Mouse (Mus musculus) CD8-positive naive resting alpha-beta T cell, adult 2 months (primary cell): ENCODE data around the gene Sult3a2.
"Not testable (repeated sequence)": the region's sequence is repeated elsewhere in the genome, so short reads cannot be mapped to it uniquely, and the experiment has no call there.

Experiments
- DNase-seq, 2 experiments: peaks; one replicate each; pipeline ENCODE4 v3.0.0; 2022; ENCODE audit warnings: low read depth in 2 of 2, low spot score in 2 of 2

The Sult3a2 gene

GRCm38 (mm10) chr10:33786604-33787003 lies at the start of gene Sult3a2:
Gene Sult3a2, minus strand, starts transcription at chr10:33786704.
- DNase-seq: no peak

DNA sequence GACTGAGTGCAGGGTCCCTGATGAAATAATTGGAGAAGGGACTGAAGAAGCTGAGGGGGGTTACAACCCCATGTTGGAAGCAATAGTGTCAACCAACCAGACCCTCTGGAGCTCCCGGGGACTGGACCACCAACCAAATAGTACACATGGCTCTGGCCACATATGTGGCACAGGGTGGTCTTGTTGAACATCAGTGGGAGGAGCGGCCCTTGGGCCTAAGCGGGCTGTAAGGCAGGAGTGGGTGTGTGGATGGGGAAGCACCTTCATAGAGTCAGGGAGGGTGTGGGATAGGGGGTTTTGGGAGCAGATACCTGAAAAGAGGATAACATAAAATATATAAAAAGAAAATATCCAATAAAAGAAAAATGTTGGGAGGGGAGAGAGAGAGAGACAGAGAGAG lies 34.4 kb upstream of the Sult3a2 start:
- no peak for DNase-seq

DNA sequence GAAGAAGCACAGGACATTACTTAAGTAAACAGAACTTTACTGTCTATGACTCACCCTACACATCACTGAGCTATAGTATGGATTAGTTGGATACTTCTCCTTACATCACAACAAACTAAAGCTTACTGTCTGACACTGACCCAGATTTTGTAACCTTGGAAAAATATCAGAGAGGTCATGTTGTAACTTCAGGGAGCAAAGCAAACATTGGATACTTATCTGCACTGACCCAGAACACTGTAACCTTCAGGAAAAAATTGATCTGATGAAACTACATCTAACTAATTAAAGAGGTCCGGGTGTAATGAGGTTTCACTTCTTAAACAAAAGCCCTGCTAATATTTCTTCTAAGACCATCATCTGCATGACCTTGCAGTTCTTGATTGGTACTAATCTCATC lies 30.4 kb upstream of the Sult3a2 start:
- DNase-seq: no peak

DNA sequence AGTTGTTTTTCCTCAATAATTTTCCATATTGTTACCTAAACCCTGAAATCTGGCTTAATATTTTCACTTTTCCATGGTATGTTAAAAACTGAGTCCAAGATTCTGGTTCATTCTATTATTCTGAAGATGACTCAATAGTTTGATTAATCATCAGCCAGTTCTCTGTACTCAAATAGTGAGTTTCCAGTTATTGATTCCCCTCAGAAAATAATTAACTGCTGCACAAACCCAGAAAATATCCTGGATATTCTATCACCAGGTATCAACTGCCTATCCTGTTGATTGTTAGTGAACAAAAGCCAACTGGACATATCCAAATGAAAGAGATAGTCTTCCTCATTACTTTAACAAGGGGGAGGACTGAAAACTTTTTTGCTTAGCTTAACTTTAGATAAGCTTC lies 27.8 kb upstream of the Sult3a2 start:
- no peak for DNase-seq

- DNase-seq: no peak
These were observed 25.3 kb upstream of the Sult3a2 start for GRCm38 (mm10) chr10:33811807-33812206.

GRCm38 (mm10) chr10:33797221-33797949 lies 10.9 kb upstream of the Sult3a2 start:
- not testable (repeated sequence) for DNase-seq

DNA sequence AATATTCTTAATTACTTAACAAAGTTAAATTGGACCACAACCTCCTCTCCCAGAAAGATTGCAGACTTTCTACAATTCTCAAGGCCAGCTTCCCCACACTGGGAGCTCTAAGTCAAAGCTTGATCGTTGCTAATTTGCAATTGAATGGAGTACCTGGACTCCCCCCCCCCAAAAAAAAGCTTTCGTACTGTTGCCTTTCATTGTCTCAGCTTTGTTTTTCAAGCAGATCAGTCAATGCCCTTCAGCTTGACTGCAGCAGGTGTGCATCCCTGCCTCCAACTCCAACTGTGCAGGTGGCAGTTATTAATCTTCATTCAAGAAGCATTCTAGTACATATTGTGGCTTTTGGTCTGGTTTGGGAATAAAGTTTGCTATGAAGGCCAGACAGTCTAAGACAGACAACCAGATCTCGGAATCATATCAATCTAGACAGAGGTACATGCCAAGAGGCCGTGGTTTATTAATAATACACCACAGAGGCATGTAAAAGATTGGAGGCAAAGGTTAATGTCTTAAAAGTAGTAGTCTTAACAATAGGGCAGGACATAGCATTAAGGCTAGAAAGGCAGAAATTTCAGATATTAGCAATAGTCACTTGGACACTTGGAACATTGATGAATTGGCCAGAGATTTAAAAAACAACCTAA lies 9.9 kb upstream of the Sult3a2 start:
- DNase-seq: not testable (repeated sequence)

DNA sequence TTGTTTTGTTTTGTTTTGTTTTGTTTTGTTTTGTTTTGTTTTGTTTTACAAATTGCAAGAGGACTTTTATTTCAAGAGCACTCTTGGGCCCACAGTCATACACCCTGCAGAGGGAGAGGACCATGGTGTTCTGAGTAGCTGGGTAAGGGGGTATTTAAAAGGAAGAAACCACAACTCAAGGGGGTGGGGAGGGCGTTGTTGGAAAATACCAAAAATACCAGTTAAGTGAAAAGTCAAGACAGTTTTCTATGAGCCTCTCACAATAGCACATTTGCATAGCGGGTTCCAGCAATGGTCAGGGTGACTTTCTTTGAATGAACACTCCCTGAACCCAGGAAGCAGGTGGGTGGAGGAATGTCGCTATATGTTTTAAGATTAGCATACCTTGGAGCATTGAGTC lies 5.7 kb upstream of the Sult3a2 start:
- not testable (repeated sequence) for DNase-seq

- no peak for DNase-seq
These were observed 1.0 kb upstream of the Sult3a2 start for GRCm38 (mm10) chr10:33787541-33787940.

DNA sequence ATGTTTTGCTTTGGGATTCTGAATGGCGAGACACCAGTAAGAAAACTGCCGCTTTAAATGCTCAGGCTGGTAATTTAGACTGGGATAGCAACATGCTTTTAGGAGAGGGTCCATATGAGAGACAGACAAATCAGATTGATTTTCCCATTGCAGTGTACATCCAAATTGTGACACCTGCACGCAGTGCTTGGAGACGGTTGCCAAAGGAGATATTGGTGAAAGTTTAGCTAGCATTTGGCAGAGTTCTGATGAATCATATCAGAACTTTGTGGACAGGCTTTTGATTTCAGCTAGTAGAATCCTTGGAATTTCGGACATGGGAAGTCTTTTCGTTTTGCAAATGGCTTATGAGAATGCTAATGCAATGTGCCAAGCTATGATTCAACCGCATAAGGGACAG lies 51.3 kb downstream of the Sult3a2 start:
- not testable (repeated sequence) for DNase-seq

DNA sequence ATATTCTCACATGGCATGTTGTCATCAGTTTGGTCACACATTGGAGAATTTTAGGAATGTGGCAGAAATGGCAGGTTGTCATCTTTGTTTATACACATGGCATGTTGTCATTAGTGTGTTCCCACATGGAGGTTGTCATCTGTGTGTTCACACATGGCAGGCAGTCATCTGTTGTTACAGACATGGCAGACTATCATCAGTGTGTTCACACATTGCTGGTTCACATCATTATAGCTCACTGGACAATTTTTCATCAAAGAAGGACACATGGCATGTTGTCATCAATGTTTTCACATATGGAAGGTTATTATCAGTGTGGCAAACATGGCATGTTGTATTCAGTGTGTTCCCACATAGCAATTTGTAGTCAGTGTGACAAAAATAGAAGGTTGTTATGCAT lies 53.3 kb downstream of the Sult3a2 start:
- no peak for DNase-seq

DNA sequence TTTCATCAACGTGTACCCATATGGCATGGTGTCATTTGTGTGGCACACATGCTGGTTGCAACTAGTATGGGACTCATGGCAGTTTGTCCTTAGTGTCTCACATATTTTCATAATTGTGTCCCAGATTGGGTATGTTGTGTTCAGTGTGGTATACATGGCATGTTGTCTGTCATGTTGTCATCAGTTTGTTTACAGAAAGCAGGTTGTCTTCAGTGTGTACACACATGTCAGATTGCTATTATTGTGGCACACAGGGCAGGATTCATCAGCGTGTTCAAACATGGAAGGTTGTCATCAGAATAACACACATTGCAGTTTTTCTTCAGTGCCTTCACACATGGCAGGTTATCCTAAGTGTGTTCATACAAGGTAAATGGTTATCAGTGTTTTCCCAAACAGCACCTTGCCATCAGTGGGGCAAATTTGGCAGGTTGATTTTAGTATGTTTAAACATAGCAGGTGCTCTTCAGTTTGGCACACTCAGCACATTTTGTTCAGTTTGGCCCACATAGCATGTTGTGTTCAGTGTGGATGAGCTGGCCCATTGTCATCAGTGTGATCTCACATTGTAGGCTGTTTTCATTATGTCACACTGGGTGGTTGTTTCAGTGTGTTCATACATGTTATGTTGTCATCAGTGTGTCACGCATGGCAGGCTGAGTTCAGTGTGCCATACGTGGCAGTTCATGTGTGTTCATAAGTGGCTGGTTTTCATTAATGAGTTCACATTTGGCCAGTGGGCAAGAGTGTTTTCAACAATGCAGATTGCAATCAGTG lies 53.9 kb downstream of the Sult3a2 start:
- DNase-seq: no peak

GRCm38 (mm10) chr10:33723764-33724163 lies 62.7 kb downstream of the Sult3a2 start:
- no peak for DNase-seq

GRCm38 (mm10) chr10:33721827-33722438 lies 64.6 kb downstream of the Sult3a2 start:
- no peak for DNase-seq
